Mouse (Mus musculus): ENCODE results near the gene Gpat2. TPM values are rescaled to one million over a fixed set of nuclear protein-coding genes. Genes with fewer than 3 reads are reported as not detected.

The Gpat2 gene
- polyA plus RNA-seq, 1 experiment from 2014 or later, result 0.28 TPM

GRCm38 (mm10) chr2:127390846-127391245, 34.2 kb upstream of the Gpat2 start:
- Histone ChIP-seq H3K27ac (ENCODE audit: low read length) (no peak overlapping the region), H3K36me3 (ENCODE audit: control insufficient read depth, insufficient read depth, low read length) (no peaks in the 10 kb centered on the region), H3K27me3 (ENCODE audit: control insufficient read depth, insufficient read depth, low read length) (no peaks in the 10 kb centered on the region), H3K4me2 (ENCODE audit: low read depth, low read length) (no peak overlapping the region), H3K9me3 (replicated peaks; ENCODE audit: control insufficient read depth, low read length) (no peaks in the 10 kb centered on the region), H3K4me3 (replicated peaks; ENCODE audit: low read length) (no peak overlapping the region), H3K4me1 (ENCODE audit: control insufficient read depth, insufficient read depth, low read length) (0 out of 2 replicates have a peak, but pooled peaks cover 3% of the 10 kb centered on the region), H3K9ac (ENCODE audit: low read length) (no peak overlapping the region)
- no peak for ATAC-seq (ENCODE audit: insufficient read depth, low FRiP score)
- WGBS, result 51% methylated on average over 4 of the region's 4 CpGs

GRCm38 (mm10) chr2:127391323-127391722, 33.7 kb upstream of the Gpat2 start:
- Histone ChIP-seq H3K4me2 (ENCODE audit: low read depth, low read length) (no peak overlapping the region), H3K9ac (ENCODE audit: low read length) (no peak overlapping the region), H3K36me3 (ENCODE audit: control insufficient read depth, insufficient read depth, low read length) (no peaks in the 10 kb centered on the region), H3K27me3 (ENCODE audit: control insufficient read depth, insufficient read depth, low read length) (no peaks in the 10 kb centered on the region), H3K9me3 (replicated peaks; ENCODE audit: control insufficient read depth, low read length) (no peaks in the 10 kb centered on the region), H3K4me3 (replicated peaks; ENCODE audit: low read length) (no peak overlapping the region), H3K4me1 (ENCODE audit: control insufficient read depth, insufficient read depth, low read length) (0 out of 2 replicates have a peak, but pooled peaks cover 3% of the 10 kb centered on the region), H3K27ac (ENCODE audit: low read length) (no peak overlapping the region)
- 45% methylated on average over 3 of the region's 3 CpGs for WGBS
- ATAC-seq (ENCODE audit: insufficient read depth, low FRiP score), result no peak

- H3K4me2 ChIP-seq (ENCODE audit: low read depth, low read length), result no peak overlapping the region
- H3K27me3 ChIP-seq (ENCODE audit: control insufficient read depth, insufficient read depth, low read length), result no peaks in the 10 kb centered on the region
- H3K4me1 ChIP-seq (ENCODE audit: control insufficient read depth, insufficient read depth, low read length), result no peaks in the 10 kb centered on the region
- no peaks in the 10 kb centered on the region for H3K36me3 ChIP-seq (ENCODE audit: control insufficient read depth, insufficient read depth, low read length)
- WGBS, result 75% methylated on average over 5 of the region's 5 CpGs
- no peaks in the 10 kb centered on the region for H3K9me3 ChIP-seq (replicated peaks; ENCODE audit: control insufficient read depth, low read length)
- no peak overlapping the region for H3K27ac ChIP-seq (ENCODE audit: low read length)
- no peak overlapping the region for H3K4me3 ChIP-seq (replicated peaks; ENCODE audit: low read length)
- H3K9ac ChIP-seq (ENCODE audit: low read length), result no peak overlapping the region
- peak; percentile 58; the same call in 1 of the 2 replicates for ATAC-seq (ENCODE audit: insufficient read depth, low FRiP score)
These were observed 30.3 kb upstream of the Gpat2 start for GRCm38 (mm10) chr2:127394606-127395161.

- WGBS, result 76% methylated on average over 7 of the region's 7 CpGs
- H3K36me3 ChIP-seq (ENCODE audit: control insufficient read depth, insufficient read depth, low read length), result no peaks in the 10 kb centered on the region
- no peaks in the 10 kb centered on the region for H3K27me3 ChIP-seq (ENCODE audit: control insufficient read depth, insufficient read depth, low read length)
- H3K4me3 ChIP-seq (replicated peaks; ENCODE audit: low read length), result no peak overlapping the region
- H3K4me1 ChIP-seq (ENCODE audit: control insufficient read depth, insufficient read depth, low read length), result no peaks in the 10 kb centered on the region
- no peak overlapping the region for H3K27ac ChIP-seq (ENCODE audit: low read length)
- H3K9ac ChIP-seq (ENCODE audit: low read length), result no peak overlapping the region
- no peaks in the 10 kb centered on the region for H3K9me3 ChIP-seq (replicated peaks; ENCODE audit: control insufficient read depth, low read length)
- ATAC-seq (ENCODE audit: insufficient read depth, low FRiP score), result no peak
- no peak overlapping the region for H3K4me2 ChIP-seq (ENCODE audit: low read depth, low read length)
These were observed 26.3 kb upstream of the Gpat2 start for GRCm38 (mm10) chr2:127398738-127399137.

GRCm38 (mm10) chr2:127411126-127411525, 13.9 kb upstream of the Gpat2 start:
- ATAC-seq (ENCODE audit: insufficient read depth, low FRiP score), result no peak
- H3K4me3 ChIP-seq (replicated peaks; ENCODE audit: low read length), result no peak overlapping the region
- no peak overlapping the region for H3K4me2 ChIP-seq (ENCODE audit: low read depth, low read length)
- no peaks in the 10 kb centered on the region for H3K36me3 ChIP-seq (ENCODE audit: control insufficient read depth, insufficient read depth, low read length)
- no peak overlapping the region for H3K27ac ChIP-seq (ENCODE audit: low read length)
- no peak overlapping the region for H3K9ac ChIP-seq (ENCODE audit: low read length)
- WGBS, result 54% methylated on average over 6 of the region's 6 CpGs
- H3K27me3 ChIP-seq (ENCODE audit: control insufficient read depth, insufficient read depth, low read length), result no peaks in the 10 kb centered on the region
- peaks cover 7% of the 10 kb centered on the region for H3K4me1 ChIP-seq (ENCODE audit: control insufficient read depth, insufficient read depth, low read length)
- H3K9me3 ChIP-seq (replicated peaks; ENCODE audit: control insufficient read depth, low read length), result no peaks in the 10 kb centered on the region

GRCm38 (mm10) chr2:127415806-127416205, 9.2 kb upstream of the Gpat2 start:
- H3K4me1 ChIP-seq (ENCODE audit: control insufficient read depth, insufficient read depth, low read length), result peaks cover 6% of the 10 kb centered on the region
- H3K36me3 ChIP-seq (ENCODE audit: control insufficient read depth, insufficient read depth, low read length), result no peaks in the 10 kb centered on the region
- H3K9ac ChIP-seq (ENCODE audit: low read length), result no peak overlapping the region
- ATAC-seq (ENCODE audit: insufficient read depth, low FRiP score), result no peak
- no peaks in the 10 kb centered on the region for H3K9me3 ChIP-seq (replicated peaks; ENCODE audit: control insufficient read depth, low read length)
- WGBS, result 59% methylated on average over 10 of the region's 10 CpGs
- no peaks in the 10 kb centered on the region for H3K27me3 ChIP-seq (ENCODE audit: control insufficient read depth, insufficient read depth, low read length)
- no peak overlapping the region for H3K27ac ChIP-seq (ENCODE audit: low read length)
- H3K4me2 ChIP-seq (ENCODE audit: low read depth, low read length), result no peak overlapping the region
- H3K4me3 ChIP-seq (replicated peaks; ENCODE audit: low read length), result no peak overlapping the region

GRCm38 (mm10) chr2:127416706-127417105, 8.3 kb upstream of the Gpat2 start:
- ATAC-seq (ENCODE audit: insufficient read depth, low FRiP score), result no peak
- H3K36me3 ChIP-seq (ENCODE audit: control insufficient read depth, insufficient read depth, low read length), result no peaks in the 10 kb centered on the region
- WGBS, result 61% methylated on average over 3 of the region's 3 CpGs
- H3K9me3 ChIP-seq (replicated peaks; ENCODE audit: control insufficient read depth, low read length), result no peaks in the 10 kb centered on the region
- H3K9ac ChIP-seq (ENCODE audit: low read length), result no peak overlapping the region
- H3K27ac ChIP-seq (ENCODE audit: low read length), result no peak overlapping the region
- H3K4me3 ChIP-seq (replicated peaks; ENCODE audit: low read length), result no peak overlapping the region
- H3K4me2 ChIP-seq (ENCODE audit: low read depth, low read length), result no peak overlapping the region
- H3K27me3 ChIP-seq (ENCODE audit: control insufficient read depth, insufficient read depth, low read length), result no peaks in the 10 kb centered on the region
- H3K4me1 ChIP-seq (ENCODE audit: control insufficient read depth, insufficient read depth, low read length), result no peaks in the 10 kb centered on the region

- Histone ChIP-seq H3K4me3 (replicated peaks; ENCODE audit: low read length) (no peak overlapping the region), H3K4me2 (ENCODE audit: low read depth, low read length) (no peak overlapping the region), H3K36me3 (ENCODE audit: control insufficient read depth, insufficient read depth, low read length) (no peaks in the 10 kb centered on the region), H3K27me3 (ENCODE audit: control insufficient read depth, insufficient read depth, low read length) (no peaks in the 10 kb centered on the region), H3K27ac (ENCODE audit: low read length) (no peak overlapping the region), H3K9ac (ENCODE audit: low read length) (no peak overlapping the region), H3K4me1 (ENCODE audit: control insufficient read depth, insufficient read depth, low read length) (no peaks in the 10 kb centered on the region), H3K9me3 (replicated peaks; ENCODE audit: control insufficient read depth, low read length) (no peaks in the 10 kb centered on the region)
- ATAC-seq (ENCODE audit: insufficient read depth, low FRiP score), result no peak
- WGBS, result 52% methylated on average over 10 of the region's 10 CpGs
These were observed 6.6 kb upstream of the Gpat2 start for GRCm38 (mm10) chr2:127418266-127418970.

- Histone ChIP-seq H3K4me2 (ENCODE audit: low read depth, low read length) (no peak overlapping the region), H3K36me3 (ENCODE audit: control insufficient read depth, insufficient read depth, low read length) (no peaks in the 10 kb centered on the region), H3K4me3 (replicated peaks; ENCODE audit: low read length) (no peak overlapping the region), H3K9me3 (replicated peaks; ENCODE audit: control insufficient read depth, low read length) (no peaks in the 10 kb centered on the region), H3K4me1 (ENCODE audit: control insufficient read depth, insufficient read depth, low read length) (no peaks in the 10 kb centered on the region), H3K27ac (ENCODE audit: low read length) (no peak overlapping the region), H3K9ac (ENCODE audit: low read length) (no peak overlapping the region), H3K27me3 (ENCODE audit: control insufficient read depth, insufficient read depth, low read length) (no peaks in the 10 kb centered on the region)
- 17% methylated on average over 3 of the region's 3 CpGs for WGBS
- no peak for ATAC-seq (ENCODE audit: insufficient read depth, low FRiP score)
These were observed 5.2 kb downstream of the Gpat2 start for GRCm38 (mm10) chr2:127430238-127430637.

All from stomach, embryonic 16.5 days (tissue).